Mouse (Mus musculus) kidney, embryonic 14.5 days (tissue): ENCODE measurements around the gene Nr2f1. TPM values are rescaled to one million over a fixed set of nuclear protein-coding genes. Genes with fewer than 3 reads are reported as not detected.
"Not testable (repeated sequence)": the region's sequence is repeated elsewhere in the genome, so short reads cannot be mapped to it uniquely, and the experiment has no call there.

Source experiments
- ATAC-seq: fragments of 200-750 bp; cut with Nextera tagmentation; 2 replicates; pipeline ENCODE4 v1.8.0; 2017; ENCODE audit warnings: moderate number of reproducible peaks, mild to moderate bottlenecking, moderate TSS enrichment, moderate library complexity; ENCODE audit not compliant: low FRiP score, low TSS enrichment
- H3K27ac ChIP-seq: fragments of 300-500 bp; sonication (generic); 2 replicates; pipeline ENCODE4 v1.5.1; 2014; ENCODE audit warnings: low read depth, mild to moderate bottlenecking, low read length, moderate library complexity, mixed read lengths
- H3K27me3 ChIP-seq: fragments of 300-500 bp; sonication (generic); 2 replicates; pipeline ENCODE4 v1.6.1; 2014; ENCODE audit warnings: mild to moderate bottlenecking, low read length; ENCODE audit not compliant: control insufficient read depth, insufficient read depth
- H3K36me3 ChIP-seq: fragments of 300-500 bp; sonication (generic); 2 replicates; pipeline ENCODE4 v1.6.1; 2014; ENCODE audit warnings: low read length, mixed read lengths; ENCODE audit not compliant: control insufficient read depth, insufficient read depth
- H3K4me1 ChIP-seq: fragments of 300-500 bp; sonication (generic); 2 replicates; pipeline ENCODE4 v1.6.1; 2014; ENCODE audit warnings: low read length, mixed read lengths; ENCODE audit not compliant: control insufficient read depth, insufficient read depth
- H3K4me2 ChIP-seq: fragments of 300-500 bp; sonication (generic); replicated peaks from 2 replicates; pipeline ENCODE4 v1.6.1; 2014; ENCODE audit warnings: low read depth, mild to moderate bottlenecking, low read length
- H3K4me3 ChIP-seq: fragments of 300-500 bp; sonication (generic); 2 replicates; pipeline ENCODE4 v1.5.1; 2014; ENCODE audit warnings: mild to moderate bottlenecking, low read length
- H3K9ac ChIP-seq: fragments of 300-500 bp; sonication (generic); 2 replicates; pipeline ENCODE4 v1.6.1; 2014; ENCODE audit warnings: low read depth, mild to moderate bottlenecking, low read length, moderate library complexity
- H3K9me3 ChIP-seq: fragments of 300-500 bp; sonication (generic); 2 replicates; pipeline ENCODE4 v1.6.1; 2016; ENCODE audit warnings: low read length; ENCODE audit not compliant: control insufficient read depth
- WGBS: fragments of 180-500 bp; shearing (Covaris S2); extraction: QIAGEN DNeasy Blood & Tissue Kit; methylation state at CpG from one replicate; pipeline ENCODE4 v1.1.7; 2014; 5-methylcytosine and 5-hydroxymethylcytosine counted together
- polyA plus RNA-seq: library from polyadenylated mRNA; unstranded; fragments of >200 nt; fragmentation: Nextera tagmentation; extraction: Ambion mirVana; gene quantifications from 2 replicates; pipeline ENCODE4 v1.2.1, GENCODE M21; 2014

Nr2f1 gene
- polyA plus RNA-seq, result 26.8 and 36.9 TPM in 2 replicates

GRCm38 (mm10) chr13:78199642-78200160 lies at the start of gene Nr2f1:
Gene Nr2f1 (minus strand): TSS chr13:78199757.
- Histone ChIP-seq H3K4me3 (peak within 1 kb of the TSS; percentile 89), H3K36me3 (peaks cover 5% of the 10 kb centered on the region), H3K9ac (peak within 1 kb of the TSS; percentile 99), H3K4me1 (peaks cover 19% of the 10 kb centered on the region; the same call in 1 of the 2 replicates), H3K27me3 (peaks cover 9% of the 10 kb centered on the region; the same call in 1 of the 2 replicates), H3K9me3 (no peaks in the 10 kb centered on the region), H3K4me2 (peak within 1 kb of the TSS; percentile 83), H3K27ac (peak within 1 kb of the TSS; percentile 99)
- 0% methylated on average over 14 of the region's 14 CpGs for WGBS
- no peak for ATAC-seq

- Histone ChIP-seq H3K9ac (no peak overlapping the region), H3K36me3 (no peaks in the 10 kb centered on the region), H3K4me3 (no peak overlapping the region), H3K9me3 (no peaks in the 10 kb centered on the region), H3K4me2 (no peak overlapping the region), H3K4me1 (no peaks in the 10 kb centered on the region), H3K27me3 (no peaks in the 10 kb centered on the region), H3K27ac (no peak overlapping the region)
- 90% methylated on average over 3 of the region's 3 CpGs for WGBS
- ATAC-seq, result no peak
Measured at GRCm38 (mm10) chr13:78221680-78222079, 22.1 kb upstream of the Nr2f1 start.

DNA sequence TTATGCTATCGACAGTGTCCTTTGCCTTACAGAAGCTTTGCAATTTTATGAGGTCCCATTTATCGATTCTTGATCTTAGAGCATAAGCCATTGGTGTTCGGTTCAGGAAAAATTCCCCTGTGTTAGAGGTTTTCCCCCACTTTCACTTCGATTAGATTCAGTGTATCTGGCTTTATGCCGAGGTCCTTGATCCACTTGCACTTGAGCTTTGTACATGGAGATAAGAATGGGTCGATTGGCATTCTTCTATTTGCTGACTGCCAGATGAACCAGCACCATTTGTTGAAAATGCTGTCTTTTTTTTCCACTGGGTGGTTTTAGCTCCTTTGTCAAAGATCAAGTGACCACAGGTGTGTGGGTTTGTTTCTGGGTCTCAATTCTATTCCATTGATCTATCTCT lies 20.7 kb upstream of the Nr2f1 start:
- ATAC-seq, H3K9me3 ChIP-seq, H3K4me1 ChIP-seq, H3K27ac ChIP-seq, H3K27me3 ChIP-seq, H3K9ac ChIP-seq, H3K4me3 ChIP-seq, H3K36me3 ChIP-seq, H3K4me2 ChIP-seq: not testable (repeated sequence)
- 93% methylated on average over 6 of the region's 6 CpGs for WGBS

DNA sequence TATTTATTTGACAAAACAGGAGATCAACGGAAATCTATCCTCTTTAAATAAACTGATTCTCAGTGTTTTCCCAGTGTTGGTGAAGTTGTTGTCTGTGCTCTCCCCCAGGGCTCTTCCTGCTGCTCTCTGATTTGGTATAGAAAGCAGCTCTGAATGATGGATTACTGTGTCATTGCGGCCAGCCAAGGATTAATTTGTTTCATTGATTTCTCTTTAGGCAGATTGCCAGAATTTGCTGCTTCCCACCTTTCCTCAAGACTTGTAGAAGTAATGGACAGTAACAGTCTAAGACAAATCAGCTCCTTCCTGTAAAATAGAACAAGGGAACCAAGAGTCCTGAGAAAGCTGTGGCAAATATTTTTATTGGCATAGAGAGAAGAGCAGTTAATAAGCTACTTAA lies 15.7 kb upstream of the Nr2f1 start:
- no peaks in the 10 kb centered on the region for H3K36me3 ChIP-seq
- no peaks in the 10 kb centered on the region for H3K9me3 ChIP-seq
- no peak overlapping the region for H3K4me3 ChIP-seq
- H3K4me2 ChIP-seq, result no peak overlapping the region
- 62% methylated on average over 2 of the region's 2 CpGs for WGBS
- no peak for ATAC-seq
- H3K27me3 ChIP-seq, result peaks cover 3% of the 10 kb centered on the region; the same call in 1 of the 2 replicates
- peaks cover 6% of the 10 kb centered on the region; the same call in 1 of the 2 replicates for H3K4me1 ChIP-seq
- H3K9ac ChIP-seq, result no peak overlapping the region
- H3K27ac ChIP-seq, result no peak overlapping the region

DNA sequence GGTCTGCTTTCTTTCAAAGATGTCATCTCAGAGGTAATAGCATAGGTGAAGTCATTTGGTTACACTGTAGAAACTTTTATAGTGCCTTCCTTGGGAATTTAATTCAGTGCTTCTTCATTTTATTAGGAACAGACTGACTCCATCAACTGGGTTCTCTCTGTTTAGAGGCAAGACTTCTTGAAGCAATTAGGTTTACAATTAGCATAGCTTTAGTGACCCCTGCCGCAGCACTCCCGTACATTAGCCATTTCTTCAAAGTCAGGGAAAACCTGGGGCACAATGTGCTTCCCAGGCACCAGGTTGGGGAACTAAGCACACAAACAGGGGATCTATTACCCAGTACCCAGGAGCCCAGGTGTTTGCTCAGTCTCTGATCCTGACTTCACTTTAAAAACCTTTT lies 13.6 kb upstream of the Nr2f1 start:
- no peak overlapping the region for H3K4me2 ChIP-seq
- peaks cover 8% of the 10 kb centered on the region; the same call in 1 of the 2 replicates for H3K27me3 ChIP-seq
- no peak overlapping the region for H3K4me3 ChIP-seq
- 38% methylated on average over 2 of the region's 2 CpGs for WGBS
- no peak for ATAC-seq
- H3K4me1 ChIP-seq, result peaks cover 15% of the 10 kb centered on the region; the same call in 1 of the 2 replicates
- H3K27ac ChIP-seq, result no peak overlapping the region
- H3K9me3 ChIP-seq, result no peaks in the 10 kb centered on the region
- H3K36me3 ChIP-seq, result no peaks in the 10 kb centered on the region
- H3K9ac ChIP-seq, result no peak overlapping the region

DNA sequence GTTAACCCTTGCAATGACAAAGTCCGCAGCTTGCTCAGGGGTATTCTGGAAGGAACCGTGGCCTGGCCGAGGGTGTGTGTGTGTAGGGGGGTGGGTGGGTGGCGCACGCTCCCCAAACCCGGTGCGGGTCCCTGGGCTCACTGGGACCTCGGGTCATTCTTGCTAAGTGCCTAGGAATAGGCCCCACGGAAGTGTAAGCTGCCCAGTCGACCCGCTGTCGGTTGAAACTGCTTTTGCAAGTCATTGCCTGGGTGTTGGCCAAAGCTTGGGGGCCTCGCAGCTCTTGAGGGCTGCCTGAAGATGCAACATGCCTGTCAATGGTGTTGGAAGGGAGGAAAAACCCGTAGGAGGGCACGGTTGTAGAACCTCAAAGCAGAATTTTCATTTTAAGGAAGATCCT lies 12.6 kb upstream of the Nr2f1 start:
- ATAC-seq, result no peak
- no peaks in the 10 kb centered on the region for H3K9me3 ChIP-seq
- no peak overlapping the region for H3K4me3 ChIP-seq
- 46% methylated on average over 15 of the region's 15 CpGs for WGBS
- no peaks in the 10 kb centered on the region for H3K36me3 ChIP-seq
- peaks cover 8% of the 10 kb centered on the region; the same call in 1 of the 2 replicates for H3K27me3 ChIP-seq
- no peak overlapping the region for H3K4me2 ChIP-seq
- H3K9ac ChIP-seq, result no peak overlapping the region
- H3K4me1 ChIP-seq, result peaks cover 20% of the 10 kb centered on the region; the same call in 1 of the 2 replicates
- no peak overlapping the region for H3K27ac ChIP-seq

DNA sequence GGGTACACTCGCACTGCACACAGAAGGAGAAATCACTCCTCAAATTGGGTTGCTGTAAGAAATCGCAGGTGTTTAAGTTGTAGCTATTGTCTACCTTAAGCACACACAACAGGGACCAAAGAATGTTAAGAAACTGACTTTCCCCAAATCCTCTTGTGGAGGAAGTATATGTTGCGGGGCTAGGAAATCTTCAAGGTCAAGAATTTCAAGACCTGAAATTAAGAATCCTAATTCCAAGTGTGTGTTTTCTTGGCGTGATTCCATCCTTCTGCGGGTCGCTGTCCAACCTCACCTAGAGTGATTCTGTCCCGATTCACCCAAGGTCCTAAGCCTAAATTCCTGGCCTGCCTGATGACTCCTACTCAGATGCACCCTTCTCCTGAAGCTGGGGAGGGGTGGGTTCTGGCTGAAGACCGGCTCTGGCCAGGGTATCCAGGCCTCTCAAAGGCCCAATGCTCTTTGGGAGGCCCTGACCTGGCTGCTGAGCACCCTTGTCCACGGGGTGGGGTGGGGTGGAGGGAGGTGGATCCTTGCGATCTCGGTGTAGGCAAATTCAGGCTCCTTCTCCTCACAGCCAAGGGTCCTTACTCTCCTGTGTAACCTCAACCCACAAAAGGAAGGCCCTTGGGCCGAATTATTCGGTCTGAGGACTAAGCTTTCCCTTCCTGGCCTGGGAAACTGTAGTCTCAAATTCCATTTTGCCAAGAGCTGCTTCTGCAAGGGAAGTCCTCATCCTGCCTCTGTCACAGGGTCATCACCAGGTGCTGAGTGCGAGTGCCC lies 11.9 kb upstream of the Nr2f1 start:
- 33% methylated on average over 14 of the region's 14 CpGs for WGBS
- Histone ChIP-seq H3K27ac (no peak overlapping the region), H3K27me3 (peaks cover 8% of the 10 kb centered on the region; the same call in 1 of the 2 replicates)

DNA sequence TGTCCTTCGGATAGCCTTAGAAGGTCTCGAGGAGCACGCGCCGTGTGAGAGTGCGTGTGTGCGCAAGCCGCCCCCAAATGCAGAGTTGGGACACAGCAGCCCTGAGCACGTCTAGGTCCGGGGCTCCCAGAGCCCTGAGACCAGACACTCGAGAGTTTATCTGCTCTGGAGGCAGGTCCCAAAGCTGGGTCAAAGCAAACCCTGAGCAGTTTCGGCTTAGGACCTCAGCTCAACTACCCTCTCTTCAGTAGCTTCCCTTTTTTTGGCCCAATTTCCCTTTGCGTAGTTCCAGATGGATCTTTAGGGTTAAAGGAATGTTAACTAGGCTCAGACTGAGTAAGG lies 11.2 kb upstream of the Nr2f1 start:
- ATAC-seq, result no peak
- no peak overlapping the region for H3K27ac ChIP-seq
- H3K4me1 ChIP-seq, result peaks cover 20% of the 10 kb centered on the region; the same call in 1 of the 2 replicates
- H3K36me3 ChIP-seq, result no peaks in the 10 kb centered on the region
- 10% methylated on average over 13 of the region's 13 CpGs for WGBS
- H3K4me2 ChIP-seq, result peak overlapping the region; percentile 80
- peaks cover 8% of the 10 kb centered on the region; the same call in 1 of the 2 replicates for H3K27me3 ChIP-seq
- peak overlapping the region; percentile 58; the same call in 1 of the 2 replicates for H3K9ac ChIP-seq
- no peaks in the 10 kb centered on the region for H3K9me3 ChIP-seq
- H3K4me3 ChIP-seq, result peak overlapping the region; percentile 37

More for the DNA sequence above, 11.9 kb upstream of the Nr2f1 start:
- no peak; the same call in 1 of the 2 replicates for ATAC-seq
- Histone ChIP-seq H3K4me3 (no peak overlapping the region), H3K9me3 (no peaks in the 10 kb centered on the region), H3K4me1 (peaks cover 20% of the 10 kb centered on the region; the same call in 1 of the 2 replicates), H3K4me2 (no peak overlapping the region), H3K36me3 (no peaks in the 10 kb centered on the region), H3K9ac (no peak overlapping the region)
